9 mouse cellular contexts compared by ENCODE assay signal in genomic region chr5:114804958-114805357, GRCm38 (mm10). TPM values are rescaled to one million over a fixed set of nuclear protein-coding genes. Genes with fewer than 3 reads are reported as not detected.
A peak's percentile ranks its signal among the peaks of the same experiment; 100 is the strongest.
DNase-seq lines count a peak whose midpoint lies in the region; ATAC-seq and TF ChIP-seq lines count a peak whose summit lies in the region.
"Had no signal": no experiment of that assay in that cellular context is flagged by ENCODE, and none has a peak within 500 bp of the region (broad histone marks: within the 10 kb centered on the region; RNA-seq: fewer than 3 reads in every experiment).

No protein-coding gene starts in this region.

- TF ChIP-seq CTCF in lung, postnatal 0 days (IDR thresholded peaks at IDR 0.05): peak; percentile 66

- 38% methylated on average over 3 of the region's 3 CpGs for WGBS in heart, embryonic 10.5 days
- WGBS in heart, embryonic 15.5 days: 49% methylated on average over 3 of the region's 3 CpGs
- WGBS in lung, postnatal 0 days: 42% methylated on average over 3 of the region's 3 CpGs

- no peak overlapping the region for H3K4me3 ChIP-seq in heart, embryonic 10.5 days
- no peak overlapping the region for H3K4me3 ChIP-seq in heart, embryonic 15.5 days
- no peak overlapping the region for H3K4me3 ChIP-seq in lung, postnatal 0 days (ENCODE audit: low read depth, low read length)

- peak; percentile 65 to 66 for DNase-seq in heart, adult 18-20 months
- no peak for DNase-seq in heart, embryonic 10.5 days (ENCODE audit: low spot score)
- peak; percentile 52 for DNase-seq in 3T3-L1 (ENCODE audit: low read depth, low spot score)
- peak; percentile 63 for DNase-seq in adrenal gland, postnatal 25 days
- peak; percentile 67 for DNase-seq in lung, postnatal 0 days (ENCODE audit: low spot score)
- DNase-seq in testis, postnatal 10 days (ENCODE audit: low spot score): no peak
- no peak for DNase-seq in spleen, adult 12 weeks (ENCODE audit: low spot score)

- peaks cover 40% of the 10 kb centered on the region for H3K4me1 ChIP-seq in heart, embryonic 10.5 days
- peaks cover 35% of the 10 kb centered on the region for H3K4me1 ChIP-seq in heart, embryonic 15.5 days (replicated peaks)
- peaks cover 4% of the 10 kb centered on the region; the same call in 1 of the 2 replicates for H3K4me1 ChIP-seq in lung, postnatal 0 days (ENCODE audit: insufficient read depth, low read depth, low read length)

- no peak for ATAC-seq in heart, embryonic 15.5 days (replicated peaks; ENCODE audit: insufficient number of reproducible peaks, insufficient read depth, low FRiP score, low read depth)
- peak; percentile 62 for ATAC-seq in lung, postnatal 0 days

- H3K9me3 ChIP-seq in heart, embryonic 10.5 days: no peaks in the 10 kb centered on the region
- H3K9me3 ChIP-seq in heart, embryonic 15.5 days (replicated peaks): no peaks in the 10 kb centered on the region
- no peaks in the 10 kb centered on the region for H3K9me3 ChIP-seq in lung, postnatal 0 days (ENCODE audit: low read length)

- H3K27me3 ChIP-seq in heart, embryonic 10.5 days (ENCODE audit: insufficient read depth, poor library complexity, severe bottlenecking): no peaks in the 10 kb centered on the region
- no peaks in the 10 kb centered on the region for H3K27me3 ChIP-seq in heart, embryonic 15.5 days
- no peaks in the 10 kb centered on the region for H3K27me3 ChIP-seq in lung, postnatal 0 days (replicated peaks; ENCODE audit: insufficient read depth, low read length)

- peaks cover 74% of the 10 kb centered on the region for H3K36me3 ChIP-seq in heart, embryonic 10.5 days
- peaks cover 30% of the 10 kb centered on the region for H3K36me3 ChIP-seq in heart, embryonic 15.5 days
- H3K36me3 ChIP-seq in lung, postnatal 0 days (ENCODE audit: insufficient read depth, low read length): peaks cover 27% of the 10 kb centered on the region

- H3K27ac ChIP-seq in heart, embryonic 10.5 days: no peak overlapping the region
- peak overlapping the region; percentile 89; the same call in 1 of the 2 replicates for H3K27ac ChIP-seq in heart, embryonic 15.5 days
- H3K27ac ChIP-seq in lung, postnatal 0 days (ENCODE audit: low read length): no peak overlapping the region

- TF ChIP-seq EP300 in lung, postnatal 0 days (IDR thresholded peaks at IDR 0.05): no peak

- H3K9ac ChIP-seq in heart, embryonic 15.5 days: no peak overlapping the region
- H3K9ac ChIP-seq in lung, postnatal 0 days (replicated peaks; ENCODE audit: low read depth): no peak overlapping the region

- no peak overlapping the region for H3K4me2 ChIP-seq in heart, embryonic 15.5 days
- no peak overlapping the region for H3K4me2 ChIP-seq in lung, postnatal 0 days (replicated peaks; ENCODE audit: low read depth, low read length)

RNA-seq across cellular contexts. Expression of gene 1500011B03Rik, which starts 18.3 kb away (rescaled TPM):
- total RNA-seq in heart, adult 18-20 months (2021): 1 to 10 TPM; 4.0 to 4.5 TPM
- polyA plus RNA-seq in heart, embryonic 10.5 days (2016; fragmentation: Nextera tagmentation; extraction: Ambion mirVana): 58.7 and 77.1 TPM in 2 replicates
- 35.7 and 47.5 TPM in 2 replicates for total RNA-seq in adrenal gland, postnatal 25 days (2021)
- polyA plus RNA-seq in heart, embryonic 15.5 days (2015; fragmentation: Nextera tagmentation; extraction: Ambion mirVana): 39.0 and 52.9 TPM in 2 replicates
- polyA plus RNA-seq in lung, postnatal 0 days (2015; fragmentation: Nextera tagmentation; extraction: Ambion mirVana): 72.8 and 97.5 TPM in 2 replicates

RNA-seq across cellular contexts. Expression of gene Git2, which starts 29.6 kb away (rescaled TPM):
- total RNA-seq in heart, adult 18-20 months (2021): 10 to 100 TPM; 20.7 to 26.7 TPM
- polyA plus RNA-seq in heart, embryonic 10.5 days (2016; fragmentation: Nextera tagmentation; extraction: Ambion mirVana): 31.6 and 33.0 TPM in 2 replicates
- 50.4 and 52.3 TPM in 2 replicates for total RNA-seq in adrenal gland, postnatal 25 days (2021)
- polyA plus RNA-seq in heart, embryonic 15.5 days (2015; fragmentation: Nextera tagmentation; extraction: Ambion mirVana): 31.0 and 43.2 TPM in 2 replicates
- 36.5 and 39.1 TPM in 2 replicates for polyA plus RNA-seq in lung, postnatal 0 days (2015; fragmentation: Nextera tagmentation; extraction: Ambion mirVana)

RNA-seq across cellular contexts. Expression of gene Ankrd13a, which starts 30.5 kb away (rescaled TPM):
- 10 to 100 TPM; 30.6 to 35.8 TPM for total RNA-seq in heart, adult 18-20 months (2021)
- polyA plus RNA-seq in heart, embryonic 10.5 days (2016; fragmentation: Nextera tagmentation; extraction: Ambion mirVana): 37.5 and 41.2 TPM in 2 replicates
- total RNA-seq in adrenal gland, postnatal 25 days (2021): 74.6 and 93.8 TPM in 2 replicates
- polyA plus RNA-seq in heart, embryonic 15.5 days (2015; fragmentation: Nextera tagmentation; extraction: Ambion mirVana): 28.3 and 42.0 TPM in 2 replicates
- 110 and 115 TPM in 2 replicates for polyA plus RNA-seq in lung, postnatal 0 days (2015; fragmentation: Nextera tagmentation; extraction: Ambion mirVana)

RNA-seq across cellular contexts. Expression of gene 4930519G04Rik, which starts 48.5 kb away (rescaled TPM):
- total RNA-seq in heart, adult 18-20 months (2021): not detected
- not detected in 2 replicates for polyA plus RNA-seq in heart, embryonic 10.5 days (2016; fragmentation: Nextera tagmentation; extraction: Ambion mirVana)
- total RNA-seq in adrenal gland, postnatal 25 days (2021): not detected in 2 replicates
- not detected in 2 replicates for polyA plus RNA-seq in heart, embryonic 15.5 days (2015; fragmentation: Nextera tagmentation; extraction: Ambion mirVana)
- not detected in 2 replicates for polyA plus RNA-seq in lung, postnatal 0 days (2015; fragmentation: Nextera tagmentation; extraction: Ambion mirVana)
- polyA plus RNA-seq: heart, embryonic 16.5 days had no signal

RNA-seq across cellular contexts. Expression of gene Gm9936, which starts 53.5 kb away (rescaled TPM):
- not detected for total RNA-seq in heart, adult 18-20 months (2021)
- polyA plus RNA-seq in heart, embryonic 10.5 days (2016; fragmentation: Nextera tagmentation; extraction: Ambion mirVana): not detected in 2 replicates
- 0.09 TPM in 1 of 2 replicates, not detected in the other for total RNA-seq in adrenal gland, postnatal 25 days (2021)
- polyA plus RNA-seq in heart, embryonic 15.5 days (2015; fragmentation: Nextera tagmentation; extraction: Ambion mirVana): not detected in 2 replicates
- polyA plus RNA-seq in lung, postnatal 0 days (2015; fragmentation: Nextera tagmentation; extraction: Ambion mirVana): not detected in 2 replicates
- polyA plus RNA-seq: heart, embryonic 16.5 days had no signal

Comparison
In these comparisons a context has a peak if more than half of its experiments do, and no peak if none do; other contexts are left out.
1. DNase-seq: peak in heart, adult 18-20 months (2 of 2), 3T3-L1 (single experiment), adrenal gland, postnatal 25 days (single experiment) and lung, postnatal 0 days (single experiment); none in heart, embryonic 10.5 days (single experiment), testis, postnatal 10 days (single experiment) and spleen, adult 12 weeks (single experiment).